Mouse (Mus musculus) C2C12 (cell line): ENCODE results near the gene Sept12. TPM values are rescaled to one million over a fixed set of nuclear protein-coding genes. Genes with fewer than 3 reads are reported as not detected.

ENCODE experiments used
- H3K27me3 ChIP-seq: one replicate; pipeline ENCODE4 v1.6.1; 2011; ENCODE audit not compliant: control insufficient read depth, insufficient read depth, insufficient read length
- H3K36me3 ChIP-seq: one replicate; pipeline ENCODE4 v1.6.1; 2011; ENCODE audit not compliant: control insufficient read depth, insufficient read depth
- H3K4me3 ChIP-seq: one replicate; pipeline ENCODE4 v1.5.1; 2011; ENCODE audit warnings: mild to moderate bottlenecking, control low read depth; ENCODE audit not compliant: poor library complexity, insufficient read depth, severe bottlenecking
- H3K79me2 ChIP-seq: one replicate; pipeline ENCODE4 v1.6.1; 2011; ENCODE audit not compliant: control insufficient read depth, insufficient read depth
- H3K79me3 ChIP-seq: one replicate; pipeline ENCODE4 v1.6.1; 2011; ENCODE audit warnings: low read depth, control low read depth
- H3ac ChIP-seq: one replicate; pipeline ENCODE3; 2011; ENCODE audit warnings: low read depth; ENCODE audit not compliant: control insufficient read depth, insufficient read length
- CEBPB ChIP-seq: IDR thresholded peaks from one replicate; pipeline ENCODE4 v1.6.1; 2011; ENCODE audit warnings: low read depth, mild to moderate bottlenecking, control low read depth, moderate library complexity
- CTCF ChIP-seq: IDR thresholded peaks from one replicate; pipeline ENCODE4 v1.5.1; 2011; ENCODE audit not compliant: control insufficient read depth, insufficient read depth, insufficient read length
- FOSL1 ChIP-seq: IDR thresholded peaks from one replicate; pipeline ENCODE4 v1.8.0; 2011; ENCODE audit warnings: mild to moderate bottlenecking, low read length; ENCODE audit not compliant: poor library complexity, insufficient read depth, severe bottlenecking
- MAX ChIP-seq: IDR thresholded peaks from one replicate; pipeline ENCODE4 v1.6.1; 2011; ENCODE audit warnings: mild to moderate bottlenecking, control low read depth
- MYOD1 ChIP-seq: IDR thresholded peaks from one replicate; pipeline ENCODE4 v1.6.1; 2011; ENCODE audit warnings: low read depth; ENCODE audit not compliant: control insufficient read depth, insufficient read length
- MYOG ChIP-seq: IDR thresholded peaks from one replicate; pipeline ENCODE4 v1.6.1; 2011; ENCODE audit not compliant: control insufficient read depth, insufficient read length; ENCODE audit errors: extremely low read depth
- USF1 ChIP-seq: IDR thresholded peaks from one replicate; pipeline ENCODE4 v1.6.1; 2011; ENCODE audit warnings: low read depth, mild to moderate bottlenecking, control low read depth, moderate library complexity
- polyA plus RNA-seq: library from polyadenylated mRNA; unstranded; fragments of >200 nt; fragmentation: generic; extraction: Trizol; gene quantifications from one replicate; pipeline ENCODE4 v1.2.1, GENCODE M21; 2012; ENCODE audit warnings: missing spikeins

The Sept12 gene
- polyA plus RNA-seq, 1 experiment, result not detected

GRCm38 (mm10) chr16:5008076-5008475 is 10.4 kb upstream of the Sept12 start:
- no peak for TF ChIP-seq MYOG
- TF ChIP-seq FOSL1, result no peak
- TF ChIP-seq CEBPB, result no peak
- TF ChIP-seq USF1, result no peak
- no peak for TF ChIP-seq MYOD1
- no peak for TF ChIP-seq MAX
- TF ChIP-seq CTCF, result no peak
- no peaks in the 10 kb centered on the region for H3K36me3 ChIP-seq
- H3K4me3 ChIP-seq, result no peak overlapping the region
- no peaks in the 10 kb centered on the region for H3K27me3 ChIP-seq
- H3K79me3 ChIP-seq, result no peaks in the 10 kb centered on the region
- no peaks in the 10 kb centered on the region for H3K79me2 ChIP-seq
- no peak overlapping the region for H3ac ChIP-seq

GRCm38 (mm10) chr16:5007492-5007891 is 9.8 kb upstream of the Sept12 start:
- no peaks in the 10 kb centered on the region for H3K36me3 ChIP-seq
- no peaks in the 10 kb centered on the region for H3K79me2 ChIP-seq
- TF ChIP-seq MAX, result no peak
- no peak for TF ChIP-seq USF1
- no peak for TF ChIP-seq FOSL1
- TF ChIP-seq CEBPB, result no peak
- TF ChIP-seq MYOD1, result no peak
- no peak for TF ChIP-seq CTCF
- TF ChIP-seq MYOG, result no peak
- no peaks in the 10 kb centered on the region for H3K79me3 ChIP-seq
- no peak overlapping the region for H3K4me3 ChIP-seq
- H3K27me3 ChIP-seq, result no peaks in the 10 kb centered on the region
- H3ac ChIP-seq, result no peak overlapping the region

DNA sequence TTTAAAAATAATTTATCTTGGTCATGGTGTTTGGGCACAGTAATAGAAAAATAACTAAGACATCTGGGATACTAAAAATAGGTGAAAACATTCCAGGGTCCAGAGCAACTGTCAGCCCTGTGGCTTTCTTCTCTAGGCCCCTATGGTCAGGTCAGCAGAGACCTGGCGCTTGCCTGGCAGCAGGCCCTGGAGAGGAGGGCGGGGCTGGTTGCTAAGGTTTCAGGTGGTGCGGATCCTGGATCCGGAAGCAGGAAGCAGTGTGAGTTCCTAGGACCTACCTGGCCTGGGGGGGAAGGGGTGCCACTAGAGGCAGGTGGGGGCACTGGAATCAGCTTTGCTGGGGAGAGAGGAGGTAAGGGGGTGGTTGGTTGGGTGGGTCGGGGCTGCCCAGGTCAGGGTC is 9.4 kb upstream of the Sept12 start, which contains the start of gene Smim22:
Gene Smim22, plus strand, starts transcription at position 222 of the 400 bp plus-strand sequence.
- no peaks in the 10 kb centered on the region for H3K27me3 ChIP-seq
- no peak within 1 kb of the TSS for H3K4me3 ChIP-seq
- H3K79me3 ChIP-seq, result no peaks in the 10 kb centered on the region
- TF ChIP-seq USF1 (no peak), CTCF (no peak), MYOG (no peak), MYOD1 (no peak), CEBPB (no peak), MAX (no peak)
- no peaks in the 10 kb centered on the region for H3K79me2 ChIP-seq
- H3K36me3 ChIP-seq, result no peaks in the 10 kb centered on the region
- H3ac ChIP-seq, result no peak within 1 kb of the TSS

GRCm38 (mm10) chr16:5000611-5001010 is 3.0 kb upstream of the Sept12 start:
- no peak overlapping the region for H3ac ChIP-seq
- H3K79me2 ChIP-seq, result no peaks in the 10 kb centered on the region
- no peak for TF ChIP-seq CTCF
- no peak for TF ChIP-seq USF1
- TF ChIP-seq MYOG, result no peak
- no peak for TF ChIP-seq MYOD1
- TF ChIP-seq CEBPB, result no peak
- TF ChIP-seq FOSL1, result no peak
- TF ChIP-seq MAX, result no peak
- H3K79me3 ChIP-seq, result no peaks in the 10 kb centered on the region
- no peak overlapping the region for H3K4me3 ChIP-seq
- H3K27me3 ChIP-seq, result peaks cover 3% of the 10 kb centered on the region
- no peaks in the 10 kb centered on the region for H3K36me3 ChIP-seq

DNA sequence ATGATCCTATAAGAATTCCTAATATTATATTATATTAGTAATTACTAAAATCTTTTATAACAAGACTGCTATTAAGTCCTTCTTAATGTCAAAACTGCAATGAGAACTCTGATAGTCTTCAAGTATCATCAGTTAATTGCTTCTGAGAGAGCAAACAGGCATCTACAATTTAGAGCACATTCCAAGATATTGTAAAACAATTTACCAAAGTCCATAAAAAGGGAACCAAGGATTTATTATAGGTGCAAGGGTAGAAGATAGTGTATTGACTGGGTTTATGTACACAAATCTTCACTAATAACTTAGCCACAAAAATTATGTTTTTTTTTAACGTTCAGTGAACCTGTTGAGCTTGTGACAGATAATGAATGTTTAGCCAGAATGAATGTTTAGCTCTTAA is 1.3 kb upstream of the Sept12 start:
- Histone ChIP-seq H3ac (no peak overlapping the region), H3K27me3 (peaks cover 3% of the 10 kb centered on the region), H3K79me2 (no peaks in the 10 kb centered on the region), H3K36me3 (no peaks in the 10 kb centered on the region), H3K79me3 (no peaks in the 10 kb centered on the region), H3K4me3 (no peak overlapping the region)
- TF ChIP-seq CEBPB (no peak), CTCF (no peak), FOSL1 (no peak), USF1 (no peak), MYOG (no peak), MAX (no peak), MYOD1 (no peak)

DNA sequence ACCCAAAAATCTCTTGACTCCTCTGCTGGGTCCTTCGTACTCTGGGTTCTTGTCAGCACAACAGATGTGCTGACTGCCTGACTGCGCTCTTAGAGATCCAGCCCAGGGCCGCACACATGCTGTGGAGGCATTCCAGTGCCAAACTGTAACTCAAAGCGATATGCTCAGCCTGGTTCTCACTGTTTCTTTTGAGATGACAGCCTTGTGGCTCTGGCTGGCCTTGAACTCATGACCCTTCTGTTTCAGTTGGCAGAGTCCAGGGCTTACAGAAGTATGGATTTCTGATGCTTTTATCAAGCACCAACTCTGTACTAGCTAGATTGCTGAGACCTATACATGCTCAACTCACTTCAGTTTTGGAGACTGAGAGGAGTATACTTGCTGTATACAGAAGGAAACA is 4.4 kb downstream of the Sept12 start:
- H3K27me3 ChIP-seq, result peaks cover 13% of the 10 kb centered on the region
- no peaks in the 10 kb centered on the region for H3K36me3 ChIP-seq
- no peaks in the 10 kb centered on the region for H3K79me2 ChIP-seq
- no peak for TF ChIP-seq CTCF
- TF ChIP-seq CEBPB, result no peak
- TF ChIP-seq USF1, result no peak
- no peak for TF ChIP-seq MYOD1
- TF ChIP-seq MAX, result no peak
- no peak for TF ChIP-seq FOSL1
- TF ChIP-seq MYOG, result no peak
- no peaks in the 10 kb centered on the region for H3K79me3 ChIP-seq
- no peak overlapping the region for H3ac ChIP-seq
- no peak overlapping the region for H3K4me3 ChIP-seq
